Mouse (Mus musculus): ENCODE measurements around the gene Thra. TPM values are rescaled to one million over a fixed set of nuclear protein-coding genes. Genes with fewer than 3 reads are reported as not detected.

Thra gene
- total and polyA plus RNA-seq, 3 experiments = 22.0 to 50.9 TPM; not detected in 1

- Histone ChIP-seq H3K36me3 (ENCODE audit: control insufficient read depth in 1 of 2, insufficient read depth in 2 of 2, low read length in 2 of 2) (peaks cover 0 to 24% of the 10 kb centered on the region in 2 experiments; a peak in 2 of 4 replicates), H3K27me3 (ENCODE audit: control insufficient read depth in 1 of 2, insufficient read depth in 2 of 2, low read length in 2 of 2) (no peaks in the 10 kb centered on the region), H3K9ac (ENCODE audit: control insufficient read depth, low read depth, low read length, poor library complexity, severe bottlenecking) (peak overlapping the region; percentile 74), H3K79me2 (ENCODE audit: control insufficient read depth, insufficient read depth, low read length, poor library complexity) (no peaks in the 10 kb centered on the region; the same call in 1 of the 2 replicates), H3K4me3 (ENCODE audit: control insufficient read depth in 1 of 2, insufficient read depth in 1 of 2, low read depth in 2 of 2, low read length in 2 of 2) (peak overlapping the region; percentile 41 to 57), H3K27ac (ENCODE audit: control insufficient read depth, low read depth, low read length) (peak overlapping the region; percentile 47), H3K9me3 (replicated peaks; ENCODE audit: insufficient read depth, low read length) (no peaks in the 10 kb centered on the region), H3K4me1 (ENCODE audit: control insufficient read depth in 1 of 2, insufficient read depth in 2 of 2, low read length in 2 of 2) (peaks cover 15 to 40% of the 10 kb centered on the region in 2 experiments)
- DNase-seq (ENCODE audit: low read depth, low spot score) = peak; percentile 99
- TF ChIP-seq NELFE (IDR thresholded peaks at IDR 0.05; ENCODE audit: low read depth, low read length) (no peak), MYC (IDR thresholded peaks at IDR 0.05; ENCODE audit: low read depth, low read length) (peak; percentile 100), ZKSCAN1 (IDR thresholded peaks at IDR 0.05; ENCODE audit: low read depth, low read length) (no peak), TAL1 (IDR thresholded peaks at IDR 0.05; ENCODE audit: low read length) (no peak), E2F4 (IDR thresholded peaks at IDR 0.05; ENCODE audit: borderline replicate concordance, low read depth, low read length) (no peak), MYB (IDR thresholded peaks at IDR 0.05; ENCODE audit: low read depth, low read length) (no peak), BHLHE40 (IDR thresholded peaks at IDR 0.05; ENCODE audit: borderline replicate concordance, low read depth, low read length) (peak; percentile 67; the same call in 1 of the 2 replicates), RCOR1 (IDR thresholded peaks at IDR 0.05; ENCODE audit: low read depth, low read length) (no peak), RAD21 (IDR thresholded peaks at IDR 0.05; ENCODE audit: low read depth, low read length) (no peak), KAT2A (conservative IDR thresholded peaks at IDR 0.05; ENCODE audit: low read depth, low read length) (peak; percentile 91), SMC3 (IDR thresholded peaks at IDR 0.05; ENCODE audit: low read depth, low read length) (no peak), POLR2A (IDR thresholded peaks at IDR 0.05; ENCODE audit: control insufficient read depth in 1 of 2, insufficient read depth in 1 of 2, low read depth in 1 of 2, low read length in 2 of 2, poor library complexity in 1 of 2) (peak in 1 of 2 experiments; percentile 74; a peak in 2 of 4 replicates), MAFK (IDR thresholded peaks at IDR 0.05; ENCODE audit: borderline replicate concordance, low read depth, low read length) (no peak), ZC3H11A (IDR thresholded peaks at IDR 0.05; ENCODE audit: low read depth, low read length) (no peak), HCFC1 (IDR thresholded peaks at IDR 0.05; ENCODE audit: low read depth, low read length) (peak; percentile 98), MAX (IDR thresholded peaks at IDR 0.05; ENCODE audit: low read length) (peak; percentile 100), JUND (IDR thresholded peaks at IDR 0.05; ENCODE audit: low read depth, low read length) (peak; percentile 89; the same call in 1 of the 2 replicates), CTCF (IDR thresholded peaks at IDR 0.05 in 2 of 3, conservative IDR thresholded peaks at IDR 0.05 in 1 of 3; ENCODE audit: control insufficient read depth in 1 of 3, insufficient read depth in 1 of 3, low read depth in 2 of 3, low read length in 3 of 3, poor library complexity in 1 of 3, severe bottlenecking in 1 of 3) (no peak), USF2 (IDR thresholded peaks at IDR 0.05; ENCODE audit: borderline replicate concordance in 1 of 2, insufficient read depth in 1 of 2, low read depth in 1 of 2, low read length in 2 of 2) (no peak; a peak in 1 of 4 replicates), MXI1 (IDR thresholded peaks at IDR 0.05; ENCODE audit: low read depth, low read length) (peak; percentile 99), GABPA (IDR thresholded peaks at IDR 0.05; ENCODE audit: low read depth, low read length) (no peak), POLR2AphosphoS5 (IDR thresholded peaks at IDR 0.05; ENCODE audit: borderline replicate concordance, low read depth, low read length) (no peak), CHD1 (IDR thresholded peaks at IDR 0.05; ENCODE audit: low read depth, low read length) (no peak), ZNF384 (IDR thresholded peaks at IDR 0.05; ENCODE audit: low read depth, low read length) (no peak), POLR2AphosphoS2 (IDR thresholded peaks at IDR 0.05; ENCODE audit: low read length) (peak; percentile 70), GATA1 (IDR thresholded peaks at IDR 0.05; ENCODE audit: low read depth, low read length) (no peak), NRF1 (IDR thresholded peaks at IDR 0.05; ENCODE audit: insufficient read depth, low read depth, low read length, poor library complexity, severe bottlenecking) (peak; percentile 100), ELF1 (IDR thresholded peaks at IDR 0.05; ENCODE audit: low read depth, low read length) (peak; percentile 61), SIN3A (IDR thresholded peaks at IDR 0.05; ENCODE audit: low read length) (peak; percentile 98), EP300 (IDR thresholded peaks at IDR 0.05; ENCODE audit: low read depth in 1 of 2, low read length in 2 of 2) (peak in 1 of 2 experiments; percentile 54; a peak in 2 of 4 replicates), UBTF (IDR thresholded peaks at IDR 0.05; ENCODE audit: borderline replicate concordance, insufficient read depth, low read depth, low read length) (no peak), ZMIZ1 (IDR thresholded peaks at IDR 0.05; ENCODE audit: low read depth, low read length) (peak; percentile 64; the same call in 1 of the 2 replicates), CHD2 (IDR thresholded peaks at IDR 0.05; ENCODE audit: low read length) (no peak), TCF12 (IDR thresholded peaks at IDR 0.05; ENCODE audit: low read depth, low read length) (peak; percentile 59; the same call in 1 of the 2 replicates), MEF2A (IDR thresholded peaks at IDR 0.05; ENCODE audit: extremely low read depth, insufficient replicate concordance, low read depth, low read length, poor library complexity, severe bottlenecking) (no peak), TBP (IDR thresholded peaks at IDR 0.05; ENCODE audit: low read depth, low read length) (peak; percentile 58; the same call in 1 of the 2 replicates)
Measured at GRCm38 (mm10) chr11:98775348-98776051, 35.1 kb downstream of the Thra start.

Measured in MEL (cell line).